Mouse (Mus musculus): ENCODE measurements around the gene Fkbp8. TPM values are rescaled to one million over a fixed set of nuclear protein-coding genes. Genes with fewer than 3 reads are reported as not detected.

Fkbp8 gene
- polyA plus RNA-seq, 1 experiment from 2014 or later = 358 TPM

DNA sequence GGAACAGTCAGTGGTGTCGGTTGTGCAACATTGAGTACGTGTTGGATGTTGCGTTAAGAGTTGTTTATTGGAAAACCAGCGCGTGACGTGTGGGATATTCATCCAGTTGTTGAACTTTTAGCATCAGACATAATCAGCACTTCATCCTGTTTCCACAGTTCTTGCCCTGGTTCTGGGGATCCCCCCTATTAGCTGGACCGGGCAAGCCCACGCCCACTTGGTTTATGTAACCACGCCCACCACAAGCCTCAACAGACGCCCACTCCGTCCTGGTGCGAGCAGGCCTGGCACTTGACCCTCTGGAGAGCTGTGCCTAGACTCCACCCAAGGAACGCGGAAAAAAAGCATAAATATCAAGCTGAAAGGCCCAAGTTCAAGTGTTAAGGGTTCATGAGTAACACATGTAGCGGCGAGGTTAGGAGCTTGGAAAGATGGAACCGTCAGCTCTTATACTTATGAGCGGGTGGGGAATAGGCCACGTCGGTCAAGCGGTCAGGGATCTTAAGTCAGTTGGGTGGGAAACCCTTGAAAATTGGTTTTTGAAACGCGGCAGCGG lies 10.6 kb downstream of the Fkbp8 start:
- WGBS = 14% methylated on average over 24 of the region's 24 CpGs
- peak overlapping the region; percentile 93 for H3K27ac ChIP-seq (replicated peaks)
- H3K27me3 ChIP-seq = no peaks in the 10 kb centered on the region
- H3K4me3 ChIP-seq = peak overlapping the region; percentile 73
- H3K9ac ChIP-seq = peak overlapping the region; percentile 9
- H3K9me3 ChIP-seq = no peaks in the 10 kb centered on the region
- peaks cover 35% of the 10 kb centered on the region for H3K4me1 ChIP-seq (replicated peaks)
- H3K36me3 ChIP-seq = peaks cover 44% of the 10 kb centered on the region
- peak; percentile 10 for ATAC-seq (ENCODE audit: low read depth)
- H3K4me2 ChIP-seq = peak overlapping the region; percentile 97

DNA sequence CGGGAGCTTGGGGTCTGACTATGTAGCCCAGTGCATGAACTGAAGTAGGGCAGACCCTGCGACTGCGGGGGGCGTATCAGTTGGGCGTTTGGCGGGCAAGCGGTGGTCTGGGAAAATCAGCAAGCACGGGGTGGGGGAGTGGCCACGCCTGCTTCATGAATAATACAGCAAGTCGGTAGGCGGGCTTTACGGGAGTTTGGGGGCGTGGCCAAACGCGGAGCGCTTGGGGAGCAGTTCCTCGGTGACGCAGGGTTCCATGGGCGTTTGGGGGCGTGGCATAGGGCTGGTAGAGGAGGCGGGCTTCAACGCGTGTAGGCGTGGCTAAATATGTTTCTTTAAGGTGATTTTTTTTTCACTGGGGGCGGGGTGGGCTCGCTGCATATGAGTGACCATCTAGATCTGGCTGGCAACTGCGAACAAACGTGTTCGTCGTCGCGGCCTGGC lies 11.1 kb downstream of the Fkbp8 start:
- Histone ChIP-seq H3K9ac (peak overlapping the region; percentile 58), H3K27me3 (no peaks in the 10 kb centered on the region), H3K4me1 (replicated peaks) (peaks cover 39% of the 10 kb centered on the region), H3K27ac (replicated peaks) (peak overlapping the region; percentile 93), H3K4me3 (peak overlapping the region; percentile 73), H3K36me3 (peaks cover 39% of the 10 kb centered on the region), H3K4me2 (peak overlapping the region; percentile 97), H3K9me3 (no peaks in the 10 kb centered on the region)
- peak; percentile 81 for ATAC-seq (ENCODE audit: low read depth)
- under 1% methylated on average over 32 of the region's 32 CpGs for WGBS

DNA sequence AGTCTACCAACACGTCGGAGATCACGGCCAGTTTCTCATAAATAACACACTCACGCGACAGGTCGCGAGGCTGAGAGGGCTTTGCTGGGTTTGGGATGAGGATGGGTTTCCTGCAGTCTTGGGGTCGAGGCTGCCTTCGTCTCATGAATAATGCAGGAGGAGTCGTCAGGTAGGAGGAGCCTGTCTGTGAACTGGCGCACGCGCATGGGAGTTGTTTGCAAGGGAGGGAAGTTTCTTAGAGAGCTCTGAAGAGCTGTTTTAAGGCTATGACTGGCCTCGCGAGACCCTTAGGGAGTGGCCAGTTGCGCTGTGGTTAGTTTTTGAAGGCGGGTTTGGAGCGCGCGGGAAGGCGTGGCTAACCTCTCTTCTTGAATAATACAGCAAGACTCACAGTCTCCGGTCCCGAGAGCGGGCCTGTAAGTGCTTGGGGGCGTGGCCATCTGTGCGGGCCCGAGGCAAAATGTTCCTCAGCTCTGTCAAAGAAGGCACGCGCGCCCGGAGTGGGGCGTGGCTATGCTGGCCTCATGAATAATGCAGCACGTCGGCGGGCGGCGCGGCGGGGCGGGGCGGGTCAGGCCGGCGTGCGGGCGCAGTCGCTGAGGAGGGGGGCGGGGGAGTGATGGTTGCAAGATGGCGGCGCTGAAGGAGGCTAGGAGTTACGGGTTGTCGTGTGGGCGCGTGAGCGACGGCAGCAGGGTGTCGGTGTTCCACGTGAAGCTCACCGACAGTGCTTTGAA lies 11.7 kb downstream of the Fkbp8 start, which contains the start of gene Ell:
Gene Ell, plus strand, starts transcription at position 381 of the 737 bp plus-strand sequence.
- Histone ChIP-seq H3K4me2 (peak within 1 kb of the TSS; percentile 97), H3K4me3 (peak within 1 kb of the TSS; percentile 73), H3K9me3 (no peaks in the 10 kb centered on the region), H3K27me3 (no peaks in the 10 kb centered on the region), H3K4me1 (replicated peaks) (peaks cover 45% of the 10 kb centered on the region), H3K27ac (replicated peaks) (peak within 1 kb of the TSS; percentile 93), H3K36me3 (peaks cover 33% of the 10 kb centered on the region), H3K9ac (peak within 1 kb of the TSS; percentile 80)
- peak; percentile 90 for ATAC-seq (ENCODE audit: low read depth)
- WGBS = under 1% methylated on average over 58 of the region's 58 CpGs

DNA sequence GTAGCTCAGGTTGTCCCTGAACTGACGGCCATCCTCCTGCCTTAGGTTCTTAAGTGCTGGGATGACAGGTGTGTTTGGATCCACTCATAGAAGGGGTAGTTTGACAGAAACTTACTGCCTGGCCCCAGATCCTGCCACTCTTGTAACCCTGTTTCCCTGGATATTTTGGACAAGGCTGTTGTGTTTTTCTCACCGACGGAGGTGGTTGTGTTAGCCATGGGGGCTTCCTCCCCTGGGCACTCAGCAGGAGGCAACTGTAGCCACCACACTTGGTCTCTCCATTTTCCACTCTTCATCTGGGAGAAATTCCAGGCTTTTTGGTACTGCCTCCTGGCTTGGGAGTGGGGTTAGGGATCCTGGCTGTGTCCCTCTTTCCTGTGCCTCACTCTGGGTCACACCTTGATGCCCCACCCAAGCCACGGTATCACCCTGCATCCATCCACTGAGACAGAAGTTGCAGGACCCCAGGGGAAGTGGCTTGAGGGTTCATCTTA lies 12.5 kb downstream of the Fkbp8 start:
- H3K9ac ChIP-seq = peak overlapping the region; percentile 80
- peak overlapping the region; percentile 97 for H3K4me2 ChIP-seq
- H3K27me3 ChIP-seq = no peaks in the 10 kb centered on the region
- WGBS = 19% methylated on average over 4 of the region's 4 CpGs
- H3K9me3 ChIP-seq = no peaks in the 10 kb centered on the region
- H3K4me3 ChIP-seq = peak overlapping the region; percentile 73
- ATAC-seq (ENCODE audit: low read depth) = no peak
- peaks cover 47% of the 10 kb centered on the region for H3K4me1 ChIP-seq (replicated peaks)
- H3K27ac ChIP-seq (replicated peaks) = peak overlapping the region; percentile 93
- H3K36me3 ChIP-seq = peaks cover 25% of the 10 kb centered on the region

DNA sequence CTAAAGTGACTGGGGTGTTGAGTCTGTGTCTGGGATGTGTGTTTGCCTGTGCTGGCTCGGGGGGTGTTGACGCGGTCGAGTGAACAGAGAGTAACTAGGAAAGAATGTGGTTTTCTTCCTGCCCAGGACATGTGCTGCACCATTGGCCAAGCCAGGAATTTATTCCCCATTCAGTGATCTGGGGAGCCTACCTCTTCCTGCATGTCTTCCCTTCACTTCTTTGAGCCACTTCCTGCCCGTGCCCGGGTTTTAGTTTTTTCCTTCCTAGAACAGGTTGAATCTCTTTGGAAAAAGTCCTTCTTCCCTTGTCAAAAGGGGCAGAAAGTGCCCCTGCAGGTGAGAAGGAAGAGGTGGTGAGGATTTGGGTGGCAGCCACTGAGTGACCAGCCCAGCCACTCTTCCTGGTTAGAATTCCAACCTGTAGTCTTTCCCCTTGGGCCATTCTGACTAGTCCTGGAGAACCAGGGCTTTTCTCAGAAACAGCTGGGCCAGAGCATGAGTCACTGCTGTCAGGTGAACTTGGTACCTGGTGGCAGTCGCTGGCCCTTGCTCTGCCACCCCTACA lies 13.1 kb downstream of the Fkbp8 start:
- peak overlapping the region; percentile 73 for H3K4me3 ChIP-seq
- no peaks in the 10 kb centered on the region for H3K9me3 ChIP-seq
- no peak overlapping the region for H3K27ac ChIP-seq (replicated peaks)
- no peak for ATAC-seq (ENCODE audit: low read depth)
- peak overlapping the region; percentile 80 for H3K9ac ChIP-seq
- 60% methylated on average over 7 of the region's 7 CpGs for WGBS
- peaks cover 19% of the 10 kb centered on the region for H3K36me3 ChIP-seq
- peak overlapping the region; percentile 97 for H3K4me2 ChIP-seq
- H3K27me3 ChIP-seq = no peaks in the 10 kb centered on the region
- H3K4me1 ChIP-seq (replicated peaks) = peaks cover 47% of the 10 kb centered on the region

DNA sequence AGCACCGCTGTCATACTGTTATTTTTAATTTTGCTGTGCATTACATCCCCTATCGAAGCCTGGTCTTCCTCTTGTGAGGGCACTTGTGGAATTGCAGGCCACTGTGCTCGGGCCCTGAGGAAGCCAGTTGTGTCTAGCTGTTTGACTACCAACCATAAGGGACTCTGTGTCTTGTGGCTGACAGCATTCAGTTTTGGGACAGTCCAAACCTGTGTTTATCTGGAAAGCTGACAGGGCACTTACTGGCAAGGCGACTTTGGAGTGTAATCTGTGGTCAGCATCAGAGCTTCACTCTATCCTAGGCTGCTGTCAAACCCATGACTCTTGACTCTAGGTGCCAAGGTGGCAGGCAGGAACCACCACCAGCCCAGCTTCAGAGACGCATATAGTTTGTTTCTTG lies 13.6 kb downstream of the Fkbp8 start:
- no peak for ATAC-seq (ENCODE audit: low read depth)
- Histone ChIP-seq H3K36me3 (peaks cover 15% of the 10 kb centered on the region), H3K4me3 (peak overlapping the region; percentile 73), H3K9me3 (no peaks in the 10 kb centered on the region), H3K4me2 (peak overlapping the region; percentile 97), H3K27me3 (no peaks in the 10 kb centered on the region), H3K27ac (replicated peaks) (no peak overlapping the region), H3K4me1 (replicated peaks) (peaks cover 47% of the 10 kb centered on the region), H3K9ac (peak overlapping the region; percentile 80; the same call in 1 of the 2 replicates)
- 87% methylated on average over 5 of the region's 5 CpGs for WGBS

DNA sequence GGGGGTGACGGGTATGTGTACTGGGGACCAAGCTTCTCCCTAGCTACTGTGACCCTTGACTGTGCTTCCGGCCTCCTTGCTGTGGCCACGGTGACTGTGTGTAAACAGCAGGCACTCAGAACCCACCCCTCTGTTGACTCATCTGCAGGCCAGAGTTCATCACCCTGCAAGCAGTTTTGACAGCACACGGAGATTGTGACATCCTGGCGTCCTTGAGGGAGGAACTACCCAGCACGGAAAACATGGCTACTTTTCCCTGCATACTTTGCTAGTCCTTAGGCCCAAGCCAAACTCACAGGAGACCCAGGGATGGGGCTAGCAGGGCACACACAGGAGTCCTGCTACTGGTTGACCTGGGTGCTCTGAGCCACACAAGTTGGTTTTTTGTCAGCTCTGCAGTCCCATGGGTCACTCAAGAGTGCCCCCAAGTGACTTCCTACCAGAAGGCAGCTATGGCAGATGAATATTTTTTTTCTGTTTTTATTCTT lies 16.7 kb downstream of the Fkbp8 start:
- no peak for ATAC-seq (ENCODE audit: low read depth)
- Histone ChIP-seq H3K4me2 (no peak overlapping the region), H3K27ac (replicated peaks) (no peak overlapping the region), H3K9ac (0 out of 2 replicates have a peak overlapping the region, but pooled peaks have one; percentile 22), H3K27me3 (no peaks in the 10 kb centered on the region), H3K4me1 (replicated peaks) (peaks cover 43% of the 10 kb centered on the region), H3K36me3 (no peaks in the 10 kb centered on the region), H3K9me3 (no peaks in the 10 kb centered on the region), H3K4me3 (no peak overlapping the region)
- WGBS = 73% methylated on average over 6 of the region's 6 CpGs

DNA sequence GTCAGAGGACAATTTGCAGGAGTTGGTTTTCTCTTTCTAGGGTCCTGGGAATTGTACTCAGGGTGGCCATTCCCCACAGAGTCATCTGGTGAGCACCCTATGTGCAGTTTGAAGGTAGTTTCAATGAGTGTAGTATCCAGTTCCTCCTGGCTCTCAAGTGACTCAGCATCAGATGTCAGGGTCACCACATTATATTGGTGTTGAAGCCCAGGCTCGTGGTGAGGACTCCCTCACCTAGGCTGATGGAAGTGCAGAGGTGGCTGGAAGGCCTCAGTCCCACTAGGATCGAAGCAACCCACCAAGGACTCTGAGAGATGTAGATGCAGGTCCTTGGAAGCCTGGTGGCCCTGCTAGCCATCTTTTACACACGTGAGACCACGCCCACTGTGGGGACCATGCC lies 18.9 kb downstream of the Fkbp8 start:
- H3K36me3 ChIP-seq = no peaks in the 10 kb centered on the region
- H3K9ac ChIP-seq = no peak overlapping the region
- peaks cover 28% of the 10 kb centered on the region for H3K4me1 ChIP-seq (replicated peaks)
- no peaks in the 10 kb centered on the region for H3K9me3 ChIP-seq
- H3K4me2 ChIP-seq = no peak overlapping the region
- no peak for ATAC-seq (ENCODE audit: low read depth)
- no peak overlapping the region for H3K27ac ChIP-seq (replicated peaks)
- H3K27me3 ChIP-seq = no peaks in the 10 kb centered on the region
- WGBS = 92% methylated on average over 4 of the region's 4 CpGs
- no peak overlapping the region for H3K4me3 ChIP-seq

DNA sequence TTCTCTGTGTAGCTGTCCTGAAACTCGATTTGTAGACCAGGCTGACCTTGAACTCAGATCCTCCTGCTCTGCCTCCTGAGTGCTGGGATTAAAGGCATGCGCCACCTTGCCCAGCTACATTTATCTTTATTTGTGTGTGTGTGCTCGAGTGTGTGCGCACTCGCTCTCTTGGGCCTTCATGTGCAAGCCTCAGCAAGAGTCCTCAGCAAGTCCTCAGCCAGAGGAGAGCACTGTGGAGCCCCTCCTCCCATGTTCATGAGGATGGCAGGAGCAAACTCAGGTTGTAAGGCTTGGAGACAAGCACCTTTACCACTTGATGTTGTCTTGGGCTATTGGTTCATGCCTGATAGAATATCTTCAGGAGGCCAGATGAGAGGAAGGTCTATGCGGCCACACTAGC lies 20.2 kb downstream of the Fkbp8 start:
- Histone ChIP-seq H3K36me3 (no peaks in the 10 kb centered on the region), H3K9me3 (no peaks in the 10 kb centered on the region), H3K4me3 (no peak overlapping the region), H3K4me1 (replicated peaks) (peaks cover 26% of the 10 kb centered on the region), H3K4me2 (no peak overlapping the region), H3K27ac (replicated peaks) (no peak overlapping the region), H3K27me3 (no peaks in the 10 kb centered on the region), H3K9ac (no peak overlapping the region)
- ATAC-seq (ENCODE audit: low read depth) = no peak
- WGBS = 88% methylated on average over 6 of the region's 6 CpGs

DNA sequence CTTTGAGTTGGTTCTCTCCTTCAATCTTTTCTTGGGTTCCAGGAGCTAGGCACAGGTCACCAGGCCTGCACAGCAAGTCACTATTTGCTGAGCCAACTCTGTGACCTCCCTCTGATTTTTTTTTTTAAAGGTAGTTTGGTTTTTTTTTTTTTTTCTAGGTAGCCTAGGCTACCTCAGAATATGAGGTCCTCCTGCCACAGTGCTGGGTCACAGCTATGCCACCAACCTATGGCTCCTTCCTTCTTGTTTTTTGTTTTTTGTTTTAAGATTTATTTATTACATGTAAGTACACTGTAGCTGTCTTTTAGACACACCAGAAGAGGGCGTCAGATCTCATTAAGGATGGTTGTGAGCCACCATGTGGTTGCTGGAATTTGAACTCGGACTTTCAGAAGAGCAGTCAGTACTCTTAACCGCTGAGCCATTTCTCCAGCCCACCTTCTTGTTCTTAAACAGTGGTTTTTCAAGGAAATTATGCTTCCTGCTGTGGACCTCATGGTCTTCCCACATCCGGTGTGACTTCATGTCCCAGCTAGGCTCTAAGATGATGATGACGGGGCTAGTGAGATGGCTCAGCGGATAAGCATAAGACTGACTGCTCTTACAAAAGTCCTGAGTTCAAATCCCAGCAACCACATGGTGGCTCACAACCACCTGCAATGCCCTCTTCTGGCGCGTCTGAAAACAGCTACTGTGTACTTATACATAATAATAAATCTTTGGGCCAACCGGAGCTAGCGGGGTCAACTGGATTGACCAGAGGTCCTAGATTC lies 22.1 kb downstream of the Fkbp8 start:
- 91% methylated on average over 10 of the region's 10 CpGs for WGBS
- ATAC-seq (ENCODE audit: low read depth) = no peak

DNA sequence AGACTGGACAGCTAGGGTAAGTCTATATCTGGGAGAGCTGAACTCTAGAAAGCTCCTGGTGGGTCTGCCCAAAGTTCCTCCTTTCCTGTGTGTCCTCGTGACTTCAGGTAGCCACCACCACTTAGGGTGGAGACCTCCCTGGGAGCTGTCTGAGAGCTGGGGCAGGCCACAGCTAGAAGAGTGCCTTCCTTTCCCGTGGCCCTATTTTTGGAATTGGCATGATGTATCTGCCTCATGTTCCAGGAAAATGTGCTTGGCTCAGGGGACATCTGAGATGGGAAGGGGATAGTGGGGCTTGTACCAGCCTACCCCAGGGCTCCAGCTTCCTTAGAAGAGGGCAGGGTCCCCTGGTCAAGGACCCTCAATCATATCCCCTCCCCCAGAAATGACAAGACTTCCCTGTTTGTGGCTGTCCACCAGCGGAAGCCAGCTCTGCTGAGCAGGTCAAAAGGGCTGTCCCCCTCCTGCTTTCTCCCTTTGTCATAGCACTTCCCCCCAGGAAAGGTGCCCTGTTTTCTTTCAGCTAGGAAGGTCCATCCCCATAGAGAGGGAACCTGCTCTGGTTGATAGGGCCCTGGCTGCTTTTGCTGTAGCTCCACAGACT lies 24.1 kb downstream of the Fkbp8 start:
- WGBS = 75% methylated on average over 3 of the region's 3 CpGs
- Histone ChIP-seq H3K36me3 (no peaks in the 10 kb centered on the region), H3K4me3 (no peak overlapping the region), H3K27me3 (no peaks in the 10 kb centered on the region), H3K9ac (no peak overlapping the region), H3K9me3 (no peaks in the 10 kb centered on the region), H3K4me1 (replicated peaks) (peaks cover 27% of the 10 kb centered on the region), H3K27ac (replicated peaks) (0 out of 2 replicates have a peak overlapping the region, but pooled peaks have one; percentile 1), H3K4me2 (no peak overlapping the region)
- ATAC-seq (ENCODE audit: low read depth) = no peak

More for the DNA sequence above, 22.1 kb downstream of the Fkbp8 start:
- no peaks in the 10 kb centered on the region for H3K27me3 ChIP-seq
- no peaks in the 10 kb centered on the region for H3K36me3 ChIP-seq
- no peak overlapping the region for H3K9ac ChIP-seq
- H3K4me1 ChIP-seq (replicated peaks) = peaks cover 32% of the 10 kb centered on the region
- H3K4me2 ChIP-seq = no peak overlapping the region
- no peak overlapping the region for H3K4me3 ChIP-seq
- H3K9me3 ChIP-seq = no peaks in the 10 kb centered on the region
- no peak overlapping the region for H3K27ac ChIP-seq (replicated peaks)

Measured in neural tube, embryonic 13.5 days (tissue).